23 mouse cellular contexts compared by ENCODE assay signal in the genomic region with DNA sequence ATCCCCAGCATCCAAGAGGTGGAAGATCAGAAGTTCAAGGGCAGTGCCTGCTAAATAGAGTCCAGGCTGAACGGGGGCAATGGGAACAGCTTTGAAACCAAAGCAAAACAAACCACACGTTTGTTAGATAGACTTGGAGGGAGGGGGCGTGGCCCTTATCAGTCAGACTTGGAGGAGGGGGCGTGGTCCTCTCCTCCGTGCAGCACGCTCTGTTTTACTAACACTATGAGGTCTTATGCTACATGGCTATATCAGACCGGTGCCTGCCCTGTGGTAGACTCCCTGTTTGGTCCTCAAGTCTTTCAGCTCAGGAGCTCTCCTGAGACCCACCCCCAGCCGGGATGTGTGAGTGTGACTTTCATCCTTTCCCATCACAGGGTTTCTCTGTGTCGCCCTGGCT. TPM values are rescaled to one million over a fixed set of nuclear protein-coding genes. Genes with fewer than 3 reads are reported as not detected.
DNase-seq lines count a peak whose midpoint lies in the region; ATAC-seq lines count a peak whose summit lies in the region.
"Had no signal": no experiment of that assay in that cellular context is flagged by ENCODE, and none has a peak within 500 bp of the region (broad histone marks: within the 10 kb centered on the region; RNA-seq: fewer than 3 reads in every experiment).

No protein-coding gene starts in this region.

- no peaks in the 10 kb centered on the region for H3K9me3 ChIP-seq in liver, embryonic 12.5 days (replicated peaks)
- H3K9me3 ChIP-seq in liver, embryonic 11.5 days (ENCODE audit: control insufficient read depth, low read length), result no peaks in the 10 kb centered on the region
- H3K9me3 ChIP-seq: G1E; limb, embryonic 12.5 days; liver, embryonic 15.5 days; stomach, embryonic 15.5 days had no signal

- no peak overlapping the region for H3K9ac ChIP-seq in liver, embryonic 12.5 days
- no peak overlapping the region for H3K9ac ChIP-seq in liver, embryonic 11.5 days (ENCODE audit: low read depth, low read length)
- H3K9ac ChIP-seq: limb, embryonic 12.5 days; liver, embryonic 15.5 days; stomach, embryonic 15.5 days had no signal

- H3K27me3 ChIP-seq in liver, embryonic 12.5 days (replicated peaks), result peaks cover 100% of the 10 kb centered on the region
- peaks cover 100% of the 10 kb centered on the region for H3K27me3 ChIP-seq in liver, embryonic 11.5 days (replicated peaks; ENCODE audit: control insufficient read depth, insufficient read depth, low read length)

- no peak overlapping the region for H3K4me2 ChIP-seq in liver, embryonic 12.5 days
- H3K4me2 ChIP-seq in liver, embryonic 11.5 days, result no peak overlapping the region
- H3K4me2 ChIP-seq: liver, embryonic 15.5 days had no signal

- H3K27ac ChIP-seq in liver, embryonic 12.5 days, result no peak overlapping the region
- no peak overlapping the region for H3K27ac ChIP-seq in liver, embryonic 11.5 days (ENCODE audit: low read depth, low read length)
- H3K27ac ChIP-seq: limb, embryonic 12.5 days; liver, embryonic 15.5 days; stomach, embryonic 15.5 days had no signal

- 5% methylated on average over 9 of the region's 9 CpGs for WGBS in liver, embryonic 12.5 days (ENCODE audit: insufficient replicate concordance)
- WGBS in liver, embryonic 11.5 days, result 8% methylated on average over 9 of the region's 9 CpGs

- DNase-seq in embryo, embryonic 11 days, result peak; percentile 41
- DNase-seq in embryo, embryonic 10.5 days (ENCODE audit: low spot score), result no peak
- no peak for DNase-seq in liver, embryonic 11.5 days (ENCODE audit: low spot score)
- DNase-seq in ZHBTc4 (ENCODE audit: low read depth, low spot score), result peak; percentile 66
- no peak for DNase-seq in kidney, postnatal 25 days
- no peak for DNase-seq in left cerebral cortex, adult 8-10 months (ENCODE audit: low spot score in 2 of 2)
- DNase-seq: adrenal gland, adult 2 months; kidney, adult 11 months; lung, postnatal 10 days; right cerebral cortex, postnatal 25 days had no signal

- H3K4me1 ChIP-seq in liver, embryonic 12.5 days, result peaks cover 16% of the 10 kb centered on the region
- H3K4me1 ChIP-seq in liver, embryonic 11.5 days (replicated peaks; ENCODE audit: control insufficient read depth, insufficient read depth, low read length), result peaks cover 15% of the 10 kb centered on the region

- H3K36me3 ChIP-seq in liver, embryonic 12.5 days, result no peaks in the 10 kb centered on the region
- no peaks in the 10 kb centered on the region for H3K36me3 ChIP-seq in liver, embryonic 11.5 days (ENCODE audit: control insufficient read depth, insufficient read depth, low read length)
- H3K36me3 ChIP-seq: G1E; limb, embryonic 12.5 days; liver, embryonic 15.5 days; stomach, embryonic 15.5 days had no signal

- peak; percentile 47; the same call in 1 of the 2 replicates for ATAC-seq in liver, embryonic 12.5 days
- no peak for ATAC-seq in liver, embryonic 11.5 days (replicated peaks; ENCODE audit: low FRiP score)

- no peak overlapping the region for H3K4me3 ChIP-seq in liver, embryonic 12.5 days
- H3K4me3 ChIP-seq in liver, embryonic 11.5 days (ENCODE audit: low read depth, low read length), result no peak overlapping the region
- H3K4me3 ChIP-seq: liver, embryonic 15.5 days had no signal

RNA-seq across cellular contexts. Expression of a gene that starts 5.8 kb away (rescaled TPM):
- polyA plus RNA-seq in liver, embryonic 12.5 days (2016; fragmentation: Nextera tagmentation; extraction: Ambion mirVana), result not detected in 2 replicates
- 0.10 and 0.18 TPM in 2 replicates for polyA plus RNA-seq in liver, embryonic 11.5 days (2014; fragmentation: Nextera tagmentation; extraction: Ambion mirVana)
- 10 to 100 TPM; 54.9 to 63.3 (median 60.4) TPM for total RNA-seq in left cerebral cortex, adult 8-10 months (2022)
- total RNA-seq: adrenal gland, adult 2 months; gastrocnemius, adult 18-20 months; gastrocnemius, postnatal 4 days; hematopoietic stem cell, adult 5-6 weeks; neutrophil, adult 5-6 weeks had no signal
- polyA plus RNA-seq: adrenal gland, adult 2 months; G1E; heart, embryonic 16.5 days; kidney, embryonic 16.5 days; liver, embryonic 15.5 days; spleen, adult 2 months had no signal

RNA-seq across cellular contexts. Expression of a gene that starts 13.0 kb away (rescaled TPM):
- 0.10 TPM in 1 of 2 replicates, not detected in the other for polyA plus RNA-seq in liver, embryonic 12.5 days (2016; fragmentation: Nextera tagmentation; extraction: Ambion mirVana)
- 0.38 TPM in 1 of 2 replicates, not detected in the other for polyA plus RNA-seq in liver, embryonic 11.5 days (2014; fragmentation: Nextera tagmentation; extraction: Ambion mirVana)
- total RNA-seq in left cerebral cortex, adult 8-10 months (2022), result 100 to 1,000 TPM; 502 to 655 (median 573) TPM
- total RNA-seq: G1E; neutrophil, adult 5-6 weeks had no signal
- polyA plus RNA-seq: G1E had no signal

RNA-seq across cellular contexts. Expression of a gene that starts 22.9 kb away (rescaled TPM):
- polyA plus RNA-seq in liver, embryonic 12.5 days (2016; fragmentation: Nextera tagmentation; extraction: Ambion mirVana), result 18.0 and 18.9 TPM in 2 replicates
- polyA plus RNA-seq in liver, embryonic 11.5 days (2014; fragmentation: Nextera tagmentation; extraction: Ambion mirVana), result 25.3 and 28.9 TPM in 2 replicates
- total RNA-seq in left cerebral cortex, adult 8-10 months (2022), result 10 to 100 TPM; 35.7 to 40.8 (median 38.3) TPM

RNA-seq across cellular contexts. Expression of a gene that starts 48.4 kb away (rescaled TPM):
- not detected in 2 replicates for polyA plus RNA-seq in liver, embryonic 12.5 days (2016; fragmentation: Nextera tagmentation; extraction: Ambion mirVana)
- 0.65 and 0.89 TPM in 2 replicates for polyA plus RNA-seq in liver, embryonic 11.5 days (2014; fragmentation: Nextera tagmentation; extraction: Ambion mirVana)
- total RNA-seq in left cerebral cortex, adult 8-10 months (2022), result 10 to 100 TPM in 2 of 4 experiments, 1 to 10 TPM in 2; 8.2 to 16.6 (median 12.1) TPM
- total RNA-seq: G1E; hematopoietic stem cell, adult 5-6 weeks; neutrophil, adult 5-6 weeks had no signal
- polyA plus RNA-seq: G1E; midbrain, embryonic 16.5 days had no signal

RNA-seq across cellular contexts. Expression of a gene that starts 51.0 kb away (rescaled TPM):
- polyA plus RNA-seq in liver, embryonic 12.5 days (2016; fragmentation: Nextera tagmentation; extraction: Ambion mirVana), result 0.23 TPM in 1 of 2 replicates, not detected in the other
- 0.53 and 0.88 TPM in 2 replicates for polyA plus RNA-seq in liver, embryonic 11.5 days (2014; fragmentation: Nextera tagmentation; extraction: Ambion mirVana)
- 1 to 10 TPM in 2 of 4 experiments, under 1 TPM in 2; 0.65 to 1.7 (median 0.96) TPM for total RNA-seq in left cerebral cortex, adult 8-10 months (2022)
- total RNA-seq: G1E; hematopoietic stem cell, adult 5-6 weeks; neutrophil, adult 5-6 weeks had no signal
- polyA plus RNA-seq: G1E; liver, embryonic 15.5 days; spleen, adult 2 months had no signal

Comparison
In these comparisons a context has a peak if more than half of its experiments do, and no peak if none do; other contexts are left out.
1. DNase-seq: peak in embryo, embryonic 11 days (single experiment) and ZHBTc4 (single experiment); none in embryo, embryonic 10.5 days (single experiment), liver, embryonic 11.5 days (single experiment), kidney, postnatal 25 days (0 of 2) and left cerebral cortex, adult 8-10 months (0 of 2).